Mouse (Mus musculus) urinary bladder, postnatal 14 days (tissue): ENCODE measurements around the gene Herc4.
"Not testable (repeated sequence)": the region's sequence is repeated elsewhere in the genome, so short reads cannot be mapped to it uniquely, and the experiment has no call there.

Source experiments
- DNase-seq: peaks from one replicate; pipeline ENCODE4 v3.0.0; 2021; ENCODE audit warnings: low spot score

The Herc4 gene

DNA sequence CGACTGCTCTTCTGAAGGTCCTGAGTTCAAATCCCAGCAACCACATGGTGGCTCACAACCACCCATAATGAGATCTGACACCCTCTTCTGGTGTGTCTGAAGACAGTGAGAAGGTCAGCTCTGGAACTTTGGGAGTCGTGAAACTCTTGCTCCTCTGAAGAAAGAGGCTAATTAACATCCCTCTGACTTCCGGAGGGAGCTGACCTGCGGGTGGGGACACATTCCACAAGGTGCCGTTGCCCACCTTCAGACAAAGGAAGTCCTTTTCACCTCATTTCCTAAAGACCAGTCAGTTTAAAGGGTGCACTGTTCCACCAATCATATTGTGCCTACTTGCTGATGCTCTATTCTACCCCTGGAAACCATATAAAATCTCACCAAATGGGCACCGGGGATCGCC lies 107.5 kb downstream of the Herc4 start:
- not testable (repeated sequence) for DNase-seq

DNA sequence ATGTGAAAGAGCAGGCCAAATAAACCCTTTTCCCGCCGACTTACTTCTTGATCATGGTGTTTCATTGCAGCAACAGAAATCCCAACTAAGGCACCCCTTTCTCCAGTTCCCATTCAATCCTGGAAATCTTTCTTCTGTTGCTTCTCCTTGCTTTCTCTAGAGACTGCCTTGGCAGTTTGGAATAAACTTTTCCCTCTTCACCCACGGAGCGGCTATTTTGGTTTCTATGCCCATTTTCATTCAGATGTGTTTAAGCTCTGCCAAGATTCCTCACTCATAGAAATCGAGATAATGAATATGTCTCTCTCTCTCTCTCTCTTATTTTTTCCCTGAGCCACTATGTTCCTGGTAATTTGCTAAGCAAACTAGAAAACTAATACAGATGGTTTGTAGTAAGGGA lies 108.5 kb downstream of the Herc4 start:
- no peak for DNase-seq

DNA sequence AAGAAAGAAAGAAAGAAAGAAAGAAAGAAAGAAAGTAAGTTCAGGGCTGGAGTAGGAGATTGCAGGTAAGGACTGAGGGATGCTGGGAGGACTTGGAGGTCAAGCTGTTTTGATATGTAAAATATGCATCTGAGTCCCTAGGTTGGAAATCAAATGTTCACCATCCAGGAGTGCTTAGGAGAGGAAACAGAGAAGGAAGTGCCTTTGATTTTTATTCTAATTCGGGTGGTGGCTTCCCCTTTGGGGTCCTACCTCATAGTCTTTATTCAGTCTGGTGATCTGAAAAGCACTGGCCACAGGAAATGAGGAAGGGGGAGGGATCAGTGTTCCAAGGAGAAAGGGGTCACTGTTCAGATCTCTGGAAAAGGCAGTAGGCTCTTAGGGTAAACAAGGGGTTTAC lies 116.9 kb downstream of the Herc4 start:
- no peak for DNase-seq

DNA sequence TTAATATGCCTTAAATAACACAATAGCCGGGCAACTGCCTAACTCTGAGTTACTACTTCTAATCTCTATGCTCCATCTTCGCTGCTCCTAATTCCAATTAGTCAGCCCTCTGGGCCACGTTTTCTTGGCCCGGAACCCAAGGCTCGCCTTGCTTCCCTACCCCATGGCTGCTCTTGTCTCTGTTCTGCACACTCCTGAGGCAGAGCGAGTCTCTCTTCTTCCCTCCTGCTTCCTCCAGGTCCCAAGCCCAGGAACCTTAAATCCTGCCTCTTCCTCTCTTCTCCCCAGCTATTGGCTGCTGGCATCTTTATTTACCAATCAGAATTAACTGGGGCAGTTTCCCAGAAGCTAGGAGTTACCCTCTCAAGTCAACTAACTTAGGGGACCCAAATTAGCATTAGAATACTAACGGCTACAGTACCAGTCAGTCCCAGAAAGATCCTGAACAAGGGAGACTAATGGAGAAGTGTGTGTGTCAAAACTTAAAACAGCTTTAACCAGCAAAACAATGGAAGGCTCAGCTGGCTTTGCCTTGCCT lies 122.4 kb downstream of the Herc4 start:
- DNase-seq: no peak

DNA sequence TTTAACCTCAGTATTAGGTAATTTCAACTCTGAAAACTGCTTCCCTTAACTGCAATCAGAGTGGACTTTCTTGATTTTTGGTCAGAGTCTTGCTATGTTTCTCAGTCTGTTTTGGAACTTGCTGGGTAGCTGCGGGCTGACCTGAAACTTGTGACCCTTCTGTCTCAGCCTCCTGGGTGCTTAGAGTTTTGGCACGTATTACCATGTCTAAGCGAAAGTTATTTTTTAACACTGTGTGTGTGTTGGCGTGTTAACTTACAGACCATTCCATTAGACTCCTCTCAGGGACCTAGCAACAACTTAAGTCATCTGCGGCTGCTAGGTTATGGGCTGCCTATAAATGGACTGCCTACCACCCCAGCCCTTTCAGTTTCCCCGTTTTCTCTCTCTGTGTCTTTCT lies 123.8 kb downstream of the Herc4 start:
- no peak for DNase-seq
